Mouse (Mus musculus) ES-Bruce4 (cell line): ENCODE measurements around the gene Pfkm. TPM values are rescaled to one million over a fixed set of nuclear protein-coding genes. Genes with fewer than 3 reads are reported as not detected.

ENCODE experiments used
- H3K27ac ChIP-seq: 2 replicates; pipeline ENCODE4 v1.5.1; 2012; ENCODE audit warnings: low read length, inconsistent platforms; ENCODE audit not compliant: insufficient read depth
- H3K27me3 ChIP-seq: 2 replicates; pipeline ENCODE4 v1.6.1; 2012; ENCODE audit warnings: mild to moderate bottlenecking, low read length, inconsistent platforms; ENCODE audit not compliant: control insufficient read depth, poor library complexity, insufficient read depth, severe bottlenecking
- H3K36me3 ChIP-seq: 2 replicates; pipeline ENCODE4 v1.6.1; 2012; ENCODE audit warnings: inconsistent platforms, mild to moderate bottlenecking, low read length, moderate library complexity; ENCODE audit not compliant: control insufficient read depth, poor library complexity, insufficient read depth, severe bottlenecking
- H3K4me1 ChIP-seq: one replicate; pipeline ENCODE4 v1.8.1; 2011; ENCODE audit warnings: low read length; ENCODE audit not compliant: control insufficient read depth, insufficient read depth
- H3K4me3 ChIP-seq: 2 replicates; pipeline ENCODE4 v1.5.1; 2011; ENCODE audit warnings: low read depth, mild to moderate bottlenecking, low read length
- H3K9ac ChIP-seq: 2 replicates; pipeline ENCODE4 v1.6.1; 2012; ENCODE audit warnings: low read depth, mild to moderate bottlenecking, inconsistent platforms; ENCODE audit not compliant: poor library complexity, severe bottlenecking
- H3K9me3 ChIP-seq: replicated peaks from 2 replicates; pipeline ENCODE4 v1.6.1; 2012; ENCODE audit warnings: mild to moderate bottlenecking, low read length, inconsistent platforms; ENCODE audit not compliant: control insufficient read depth, poor library complexity, insufficient read depth, severe bottlenecking
- CTCF ChIP-seq: IDR thresholded peaks from one replicate; pipeline ENCODE4 v1.8.1; 2011; ENCODE audit warnings: low read depth, low read length
- EP300 ChIP-seq: IDR thresholded peaks from 2 replicates; pipeline ENCODE4 v1.6.1; 2011; ENCODE audit warnings: low read depth, low read length; ENCODE audit not compliant: insufficient read depth
- POLR2A ChIP-seq: IDR thresholded peaks from one replicate; pipeline ENCODE4 v1.8.1; 2011; ENCODE audit warnings: low read length; ENCODE audit not compliant: insufficient read depth
- polyA plus RNA-seq: library from polyadenylated mRNA; stranded (reverse); fragments of >200 nt; gene quantifications from 2 replicates; pipeline ENCODE4 v1.2.4, GENCODE M21; 2011; ENCODE audit warnings: low read depth; ENCODE audit not compliant: missing spikeins, insufficient read depth, insufficient read length

Gene Pfkm
- polyA plus RNA-seq, 1 experiment: 39.8 TPM

DNA sequence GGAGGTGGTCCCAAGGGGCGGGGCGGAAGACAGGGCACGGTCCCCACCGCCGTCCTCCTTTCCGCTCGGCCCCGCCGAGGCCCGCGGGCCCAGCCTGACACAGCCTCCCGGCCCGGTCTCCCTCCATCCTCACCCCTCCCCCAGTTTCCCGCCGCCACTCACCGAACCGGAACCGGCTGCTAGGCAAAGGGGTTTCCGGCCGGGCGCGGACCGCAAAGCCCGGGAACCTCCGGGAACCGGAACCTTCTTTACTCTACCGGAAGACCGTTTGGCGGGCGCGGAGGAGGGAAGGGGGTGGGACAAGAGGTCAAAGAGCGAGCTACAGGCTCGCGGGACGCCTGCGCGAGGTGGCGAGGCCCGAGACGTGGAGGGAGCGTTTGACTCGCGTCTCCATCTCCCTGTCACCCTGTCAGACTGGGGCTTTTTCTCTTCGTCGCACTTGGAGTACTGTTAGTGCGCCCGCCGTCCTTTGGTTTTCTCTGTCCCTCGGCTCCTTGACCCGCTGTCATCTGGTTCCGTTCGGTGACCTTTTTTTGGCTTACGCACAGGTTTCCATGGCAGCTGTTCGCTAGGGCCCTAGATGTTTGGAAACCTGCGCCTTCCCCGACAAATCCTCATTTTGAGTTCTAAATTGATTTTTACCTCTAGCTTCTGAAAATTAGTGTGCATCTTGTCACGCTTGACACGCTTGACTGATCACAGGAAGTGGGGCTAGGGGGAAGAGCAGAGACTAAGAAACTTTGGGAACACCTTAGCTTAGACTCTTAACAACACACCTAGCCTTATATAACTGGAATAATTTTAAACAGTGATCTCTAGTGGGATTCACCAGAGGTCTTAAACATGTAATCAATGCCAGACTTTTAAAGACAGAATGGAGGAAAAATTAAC is 977 bp downstream of the Pfkm start, which contains the start of gene Senp1:
Senp1 (minus strand) TSS at position 624 of the 891 bp plus-strand sequence.
- Histone ChIP-seq H3K27ac (peak within 1 kb of the TSS; percentile 69), H3K4me3 (peak within 1 kb of the TSS; percentile 82), H3K4me1 (no peaks in the 10 kb centered on the region), H3K9me3 (no peaks in the 10 kb centered on the region), H3K27me3 (no peaks in the 10 kb centered on the region), H3K9ac (peak within 1 kb of the TSS; percentile 92), H3K36me3 (peaks cover 9% of the 10 kb centered on the region)
- TF ChIP-seq CTCF (no peak), POLR2A (peak; percentile 18), EP300 (no peak)

DNA sequence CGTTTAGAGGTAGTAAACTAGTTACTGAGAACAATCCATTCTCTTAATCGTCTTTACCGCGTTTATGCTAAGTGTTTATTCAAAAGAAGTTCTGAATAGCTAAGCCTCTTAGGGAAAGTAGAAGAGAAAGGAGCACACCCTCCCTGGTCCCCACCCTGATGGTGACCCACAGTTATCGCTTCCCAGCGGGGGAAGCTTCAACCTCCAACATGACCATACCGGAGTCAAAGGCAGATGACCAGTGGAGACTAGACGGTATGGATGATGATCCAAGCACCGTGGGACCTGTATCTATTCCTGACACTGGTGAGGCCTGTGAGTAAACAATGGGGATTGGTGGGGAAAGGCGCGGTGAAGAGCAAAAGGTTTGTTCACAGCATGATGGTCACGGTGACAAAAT is 2.5 kb downstream of the Pfkm start:
- peaks cover 3% of the 10 kb centered on the region; the same call in 1 of the 2 replicates for H3K36me3 ChIP-seq
- H3K9me3 ChIP-seq: no peaks in the 10 kb centered on the region
- H3K27me3 ChIP-seq: no peaks in the 10 kb centered on the region
- H3K27ac ChIP-seq: no peak overlapping the region
- no peak for TF ChIP-seq EP300
- TF ChIP-seq CTCF: no peak
- no peak for TF ChIP-seq POLR2A
- no peak overlapping the region for H3K9ac ChIP-seq
- no peaks in the 10 kb centered on the region for H3K4me1 ChIP-seq
- no peak overlapping the region for H3K4me3 ChIP-seq

DNA sequence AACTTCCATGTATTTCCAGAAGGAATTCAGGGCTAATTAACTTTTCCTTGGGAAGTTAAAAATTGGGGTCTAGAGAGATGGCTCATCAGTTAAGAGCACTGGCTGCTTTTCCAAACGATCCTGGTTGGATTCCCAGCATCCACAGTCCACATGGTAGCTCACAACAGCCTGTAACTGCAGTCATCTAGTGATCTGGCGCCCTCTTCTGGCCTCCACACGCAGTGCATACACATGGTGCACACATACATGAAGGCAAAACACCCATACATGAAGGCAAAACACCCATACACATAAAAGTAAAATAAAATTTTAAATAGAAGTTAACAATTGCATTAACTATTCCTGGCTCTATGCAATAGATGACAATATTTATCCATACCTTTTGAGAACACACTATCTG is 4.6 kb downstream of the Pfkm start:
- Histone ChIP-seq H3K27me3 (no peaks in the 10 kb centered on the region), H3K36me3 (no peaks in the 10 kb centered on the region)

DNA sequence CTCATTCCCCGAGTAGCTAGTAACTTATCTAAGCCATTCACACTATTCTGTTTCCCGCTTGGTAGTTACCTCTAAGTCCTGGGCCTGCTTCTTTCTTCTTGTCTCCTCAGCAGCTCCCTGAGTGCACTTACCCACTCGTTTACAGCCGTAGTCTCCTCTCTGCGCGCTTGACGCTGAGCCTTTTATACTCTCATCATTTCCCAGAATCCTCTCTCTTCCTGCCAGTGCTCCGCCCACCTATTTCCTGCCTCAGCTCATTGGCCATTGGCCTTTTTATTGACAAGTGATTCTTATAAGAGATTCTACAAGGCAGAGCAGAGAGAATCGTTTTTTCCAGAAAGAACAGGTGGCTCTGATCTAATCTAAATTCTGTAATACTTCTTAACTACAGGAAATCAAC is 6.1 kb downstream of the Pfkm start:
- H3K36me3 ChIP-seq: no peaks in the 10 kb centered on the region
- peak overlapping the region; percentile 37; the same call in 1 of the 2 replicates for H3K9ac ChIP-seq
- no peaks in the 10 kb centered on the region for H3K27me3 ChIP-seq
- peak overlapping the region; percentile 60 for H3K4me3 ChIP-seq
- no peaks in the 10 kb centered on the region for H3K4me1 ChIP-seq
- no peaks in the 10 kb centered on the region for H3K9me3 ChIP-seq
- no peak for TF ChIP-seq CTCF
- TF ChIP-seq POLR2A: peak; percentile 46
- H3K27ac ChIP-seq: no peak overlapping the region

More for the DNA sequence above, 4.6 kb downstream of the Pfkm start:
- Histone ChIP-seq H3K4me3 (no peak overlapping the region), H3K9me3 (no peaks in the 10 kb centered on the region), H3K4me1 (no peaks in the 10 kb centered on the region), H3K9ac (no peak overlapping the region), H3K27ac (no peak overlapping the region)
- TF ChIP-seq POLR2A (no peak), CTCF (peak; percentile 76)

DNA sequence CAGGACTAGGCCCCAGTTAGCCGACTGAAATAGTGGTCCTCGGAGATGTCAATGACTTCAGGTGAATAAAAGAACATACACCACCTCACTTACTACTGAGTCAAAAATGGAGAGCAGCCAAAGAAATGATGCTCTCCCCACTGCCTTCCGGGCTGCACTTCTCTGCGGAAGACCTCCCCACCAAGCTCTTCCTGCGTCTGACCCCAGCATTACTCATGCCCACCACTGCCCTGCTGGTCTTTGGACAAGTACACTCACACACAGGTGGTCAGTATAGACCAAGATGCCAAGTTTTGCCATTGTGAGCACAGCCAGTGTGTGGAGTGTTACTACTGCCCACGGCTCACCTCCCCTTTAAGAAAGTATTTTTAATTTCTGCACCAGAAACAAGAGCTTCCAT is 10.0 kb downstream of the Pfkm start:
- Histone ChIP-seq H3K9ac (no peak overlapping the region), H3K36me3 (no peaks in the 10 kb centered on the region), H3K27me3 (no peaks in the 10 kb centered on the region), H3K4me1 (no peaks in the 10 kb centered on the region), H3K27ac (no peak overlapping the region), H3K4me3 (no peak overlapping the region), H3K9me3 (no peaks in the 10 kb centered on the region)
- no peak for TF ChIP-seq POLR2A
- no peak for TF ChIP-seq CTCF
- TF ChIP-seq EP300: no peak

DNA sequence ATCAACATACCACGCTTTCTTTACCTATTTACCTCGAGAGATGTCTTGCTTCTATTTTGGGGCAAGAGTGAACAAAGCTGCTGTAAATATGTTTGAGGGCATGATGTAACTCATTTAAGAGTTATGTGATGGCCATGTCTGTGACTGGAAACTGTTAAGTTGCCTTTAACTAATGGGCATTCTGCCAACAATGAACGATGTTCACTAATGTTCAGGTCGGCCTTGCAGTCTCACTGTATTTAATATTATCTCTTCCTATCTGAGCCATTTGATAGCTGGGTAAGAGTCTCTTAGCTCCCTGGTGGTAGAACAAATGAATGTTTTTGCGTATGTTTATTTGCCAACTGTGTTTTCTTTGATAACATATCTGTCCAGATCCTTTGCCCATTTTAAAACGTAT is 14.1 kb downstream of the Pfkm start:
- H3K4me1 ChIP-seq: peaks cover 2% of the 10 kb centered on the region
- no peak overlapping the region for H3K4me3 ChIP-seq
- no peaks in the 10 kb centered on the region for H3K36me3 ChIP-seq
- no peak overlapping the region for H3K27ac ChIP-seq
- TF ChIP-seq EP300 (no peak), CTCF (no peak), POLR2A (no peak)
- no peaks in the 10 kb centered on the region for H3K27me3 ChIP-seq
- no peak overlapping the region for H3K9ac ChIP-seq
- H3K9me3 ChIP-seq: no peaks in the 10 kb centered on the region
